Mouse (Mus musculus) right cerebral cortex, postnatal 10 days (tissue): ENCODE results near the gene Acp2.
A peak's percentile ranks its signal among the peaks of the same experiment; 100 is the strongest.

ENCODE experiments used
- DNase-seq, 2 experiments: peaks; one replicate each; pipeline ENCODE4 v3.0.0; 2021; ENCODE audit warnings: low spot score in 2 of 2

The Acp2 gene

GRCm38 (mm10) chr2:91256256-91257125 lies 53.8 kb downstream of the Acp2 start:
- peak; percentile 70 to 71 for DNase-seq

- peak; percentile 67 to 72 for DNase-seq
Measured at GRCm38 (mm10) chr2:91257126-91257980, 54.7 kb downstream of the Acp2 start.

GRCm38 (mm10) chr2:91258054-91258453 lies 55.4 kb downstream of the Acp2 start:
- peak; percentile 83 to 86 for DNase-seq

GRCm38 (mm10) chr2:91258830-91259229 lies 56.1 kb downstream of the Acp2 start:
- no peak for DNase-seq

- DNase-seq = no peak
Measured at GRCm38 (mm10) chr2:91259493-91259892, 56.8 kb downstream of the Acp2 start.
